11 mouse cellular contexts compared by ENCODE assay signal in the genomic region with DNA sequence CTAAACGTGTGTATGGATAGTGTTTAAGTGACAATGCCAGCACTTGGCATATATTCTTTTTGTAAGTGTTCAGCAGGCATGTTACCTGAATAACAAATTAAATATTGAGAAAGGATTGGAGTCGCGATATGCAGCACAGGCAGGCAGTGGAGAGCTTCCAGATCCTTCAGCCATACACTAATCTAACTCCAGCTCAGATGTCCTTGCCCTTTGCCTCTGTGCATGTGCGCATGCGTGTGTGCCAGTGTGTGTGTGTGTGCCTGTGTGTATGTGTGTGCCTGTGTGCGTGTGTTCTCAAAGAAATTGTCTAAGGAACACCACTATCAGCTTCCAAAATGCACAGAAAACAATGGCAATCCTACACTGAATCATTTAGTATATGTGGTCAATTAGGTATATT.
DNase-seq lines count a peak whose midpoint lies in the region; ATAC-seq lines count a peak whose summit lies in the region.
"Had no signal": no experiment of that assay in that cellular context is flagged by ENCODE, and none has a peak within 500 bp of the region (broad histone marks: within the 10 kb centered on the region; RNA-seq: fewer than 3 reads in every experiment).

No protein-coding gene starts in this region.

- peak overlapping the region; percentile 27; the same call in 1 of the 2 replicates for H3K27ac ChIP-seq in neural tube, embryonic 11.5 days (ENCODE audit: low read depth, low read length)
- peak overlapping the region; percentile 66 for H3K27ac ChIP-seq in hindbrain, embryonic 13.5 days

- H3K9me3 ChIP-seq in neural tube, embryonic 11.5 days (ENCODE audit: control insufficient read depth, low read length) = no peaks in the 10 kb centered on the region
- H3K9me3 ChIP-seq in hindbrain, embryonic 13.5 days = no peaks in the 10 kb centered on the region
- H3K9me3 ChIP-seq: G1E had no signal

- ATAC-seq in neural tube, embryonic 11.5 days (ENCODE audit: insufficient read depth, low FRiP score, low TSS enrichment) = peak; percentile 77
- ATAC-seq in hindbrain, embryonic 13.5 days (ENCODE audit: low FRiP score) = peak; percentile 88
- ATAC-seq in megakaryocyte-erythroid progenitor cell, adult 5-6 weeks (replicated peaks; ENCODE audit: low FRiP score, low TSS enrichment, poor library complexity, severe bottlenecking) = no peak

- 52% methylated on average over 6 of the region's 6 CpGs for WGBS in neural tube, embryonic 11.5 days
- WGBS in hindbrain, embryonic 13.5 days = 61% methylated on average over 6 of the region's 6 CpGs

- no peaks in the 10 kb centered on the region for H3K27me3 ChIP-seq in neural tube, embryonic 11.5 days (ENCODE audit: control insufficient read depth, insufficient read depth, low read length)
- H3K27me3 ChIP-seq in hindbrain, embryonic 13.5 days = no peaks in the 10 kb centered on the region

- no peak overlapping the region for H3K9ac ChIP-seq in neural tube, embryonic 11.5 days (ENCODE audit: low read length)
- H3K9ac ChIP-seq in hindbrain, embryonic 13.5 days = no peak overlapping the region

- DNase-seq in embryo, embryonic 11 days = peak; percentile 11
- DNase-seq in embryo, embryonic 9.5 days (ENCODE audit: extremely low spot score) = no peak
- peak; percentile 22 for DNase-seq in neural tube, embryonic 11.5 days (ENCODE audit: low spot score)
- no peak for DNase-seq in neural tube, embryonic 10.5 days (ENCODE audit: extremely low spot score, low spot score)
- peak; percentile 3 for DNase-seq in retina, postnatal 7 days (ENCODE audit: low read depth, low spot score)
- no peak for DNase-seq in natural killer cell, adult 2 months (ENCODE audit: low spot score in 2 of 2)
- DNase-seq: heart, postnatal 10 days; kidney, adult 2 months had no signal

- H3K4me2 ChIP-seq in neural tube, embryonic 11.5 days (ENCODE audit: low read depth) = no peak overlapping the region
- H3K4me2 ChIP-seq in hindbrain, embryonic 13.5 days = no peak overlapping the region

- H3K4me3 ChIP-seq in neural tube, embryonic 11.5 days (ENCODE audit: low read depth, low read length) = no peak overlapping the region
- no peak overlapping the region for H3K4me3 ChIP-seq in hindbrain, embryonic 13.5 days

- H3K4me1 ChIP-seq in neural tube, embryonic 11.5 days (ENCODE audit: control insufficient read depth, insufficient read depth, low read length) = peaks cover 12% of the 10 kb centered on the region
- H3K4me1 ChIP-seq in hindbrain, embryonic 13.5 days (replicated peaks) = peaks cover 15% of the 10 kb centered on the region

- H3K36me3 ChIP-seq in neural tube, embryonic 11.5 days (ENCODE audit: control insufficient read depth, insufficient read depth, low read length) = no peaks in the 10 kb centered on the region
- H3K36me3 ChIP-seq in hindbrain, embryonic 13.5 days = no peaks in the 10 kb centered on the region
- H3K36me3 ChIP-seq: G1E had no signal

Comparison
In these comparisons a context has a peak if more than half of its experiments do, and no peak if none do; other contexts are left out.
1. DNase-seq: peak in embryo, embryonic 11 days (single experiment), neural tube, embryonic 11.5 days (single experiment) and retina, postnatal 7 days (single experiment); none in embryo, embryonic 9.5 days (single experiment), neural tube, embryonic 10.5 days (single experiment) and natural killer cell, adult 2 months (0 of 2).